Mouse (Mus musculus) heart, adult 9 months (tissue): ENCODE results near the gene Mrpl4.
"Not testable (repeated sequence)": the region's sequence is repeated elsewhere in the genome, so short reads cannot be mapped to it uniquely, and the experiment has no call there.

Source experiments
- DNase-seq, 2 experiments: peaks; one replicate each; pipeline ENCODE4 v3.0.0; 2022; ENCODE audit warnings: low spot score in 2 of 2

The Mrpl4 gene

GRCm38 (mm10) chr9:21039779-21040178, 37.2 kb downstream of the Mrpl4 start:
- no peak for DNase-seq

- DNase-seq = no peak
Measured at GRCm38 (mm10) chr9:21041308-21041707, 38.8 kb downstream of the Mrpl4 start.

DNA sequence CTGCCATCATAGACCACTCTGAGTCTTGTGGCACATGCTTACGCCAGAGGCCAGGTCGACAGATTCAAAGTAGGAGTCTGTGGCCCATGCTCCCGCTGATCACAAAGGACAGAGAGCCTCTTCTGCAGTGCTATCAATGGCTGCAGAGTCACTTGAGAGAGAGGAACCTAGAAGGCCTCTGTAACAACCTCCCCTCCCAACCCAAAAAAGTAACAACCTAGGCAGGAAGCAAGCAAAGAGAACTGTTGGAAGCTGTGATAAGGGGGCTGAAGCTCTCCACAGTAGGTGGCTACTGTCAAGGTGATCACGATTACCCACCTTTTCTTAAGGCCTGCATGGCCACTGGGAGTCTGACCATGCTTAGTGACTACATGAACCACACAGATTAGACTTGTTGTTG, 41.0 kb downstream of the Mrpl4 start:
- no peak for DNase-seq

GRCm38 (mm10) chr9:21044785-21045184, 42.2 kb downstream of the Mrpl4 start:
- not testable (repeated sequence) for DNase-seq

- no peak for DNase-seq
Measured at GRCm38 (mm10) chr9:21045235-21045634, 42.7 kb downstream of the Mrpl4 start.

DNA sequence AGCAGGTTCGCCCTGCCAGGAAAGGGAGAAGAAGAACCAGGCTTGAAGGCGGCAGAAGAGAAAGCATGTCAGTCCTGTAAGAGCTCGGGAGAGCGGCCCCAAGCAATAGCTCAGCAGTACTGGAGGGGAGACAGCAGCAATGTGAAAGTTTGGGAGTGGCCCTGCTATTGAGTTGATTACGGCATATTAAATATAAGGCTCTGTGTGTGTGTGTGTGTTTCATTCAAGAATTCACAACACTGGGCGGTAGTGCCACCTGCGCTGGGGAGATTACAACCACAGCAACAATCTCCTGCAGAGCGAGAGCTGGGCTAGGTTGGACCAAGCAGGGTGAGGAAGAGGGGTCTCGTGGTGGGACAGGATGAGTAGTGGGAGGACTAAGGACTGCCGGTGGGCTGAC, 49.0 kb downstream of the Mrpl4 start:
- no peak for DNase-seq
